Mouse (Mus musculus): ENCODE data around the gene Pde2a. TPM values are rescaled to one million over a fixed set of nuclear protein-coding genes. Genes with fewer than 3 reads are reported as not detected.

Gene Pde2a
- total RNA-seq, 1 experiment from 2014 or later = 132 TPM

- no peak for DNase-seq
Observed at GRCm38 (mm10) chr7:101476028-101476427, 54.5 kb downstream of the Pde2a start.

- no peak for DNase-seq
Observed at GRCm38 (mm10) chr7:101476493-101476892, 55.0 kb downstream of the Pde2a start.

- DNase-seq = no peak
Observed at GRCm38 (mm10) chr7:101477200-101477599, 55.7 kb downstream of the Pde2a start.

GRCm38 (mm10) chr7:101478099-101478498 is 56.6 kb downstream of the Pde2a start:
- no peak for DNase-seq

GRCm38 (mm10) chr7:101479841-101480240 is 58.4 kb downstream of the Pde2a start:
- DNase-seq = peak; percentile 49

- DNase-seq = peak; percentile 76
Observed at GRCm38 (mm10) chr7:101480671-101481070, 59.2 kb downstream of the Pde2a start.

- peak; percentile 67 for DNase-seq
Observed at GRCm38 (mm10) chr7:101481872-101482498, 60.5 kb downstream of the Pde2a start.

GRCm38 (mm10) chr7:101482499-101483081 is 61.1 kb downstream of the Pde2a start:
- no peak for DNase-seq

- DNase-seq = peak; percentile 32
Observed at GRCm38 (mm10) chr7:101483498-101484115, 62.1 kb downstream of the Pde2a start.

GRCm38 (mm10) chr7:101487102-101487501 is 65.6 kb downstream of the Pde2a start:
- DNase-seq = no peak

GRCm38 (mm10) chr7:101490952-101491351 is 69.5 kb downstream of the Pde2a start:
- DNase-seq = no peak

GRCm38 (mm10) chr7:101498385-101498784 is 76.9 kb downstream of the Pde2a start:
- no peak for DNase-seq

- no peak for DNase-seq
Observed at GRCm38 (mm10) chr7:101499251-101499650, 77.8 kb downstream of the Pde2a start.

- DNase-seq = no peak
Observed at GRCm38 (mm10) chr7:101499701-101500100, 78.2 kb downstream of the Pde2a start.

GRCm38 (mm10) chr7:101501236-101501635 is 79.7 kb downstream of the Pde2a start:
- DNase-seq = peak; percentile 66

GRCm38 (mm10) chr7:101501675-101502074 is 80.2 kb downstream of the Pde2a start:
- peak; percentile 58 for DNase-seq

GRCm38 (mm10) chr7:101503351-101503750 is 81.9 kb downstream of the Pde2a start:
- peak; percentile 84 for DNase-seq

- DNase-seq = no peak
Observed at GRCm38 (mm10) chr7:101503803-101504202, 82.3 kb downstream of the Pde2a start.

GRCm38 (mm10) chr7:101504507-101504906 is 83.0 kb downstream of the Pde2a start:
- DNase-seq = peak; percentile 45

GRCm38 (mm10) chr7:101509212-101509611 is 87.7 kb downstream of the Pde2a start:
- peak; percentile 55 for DNase-seq

- DNase-seq = no peak
Observed at GRCm38 (mm10) chr7:101513655-101514054, 92.2 kb downstream of the Pde2a start.

- DNase-seq = no peak
Observed at GRCm38 (mm10) chr7:101514768-101515167, 93.3 kb downstream of the Pde2a start.

GRCm38 (mm10) chr7:101515295-101515694 is 93.8 kb downstream of the Pde2a start:
- DNase-seq = no peak

GRCm38 (mm10) chr7:101516460-101516859 is 95.0 kb downstream of the Pde2a start:
- DNase-seq = no peak
